Mouse (Mus musculus) left cerebral cortex, adult 8-10 months (tissue): ENCODE data around the gene Slc15a3. TPM values are rescaled to one million over a fixed set of nuclear protein-coding genes. Genes with fewer than 3 reads are reported as not detected.

ENCODE experiments used
- DNase-seq, 2 experiments: peaks; one replicate each; pipeline ENCODE4 v3.0.0; 2022; ENCODE audit warnings: low spot score in 2 of 2
- total RNA-seq, 4 experiments: library from RNA; stranded (reverse); gene quantifications; 2 replicates each; pipeline ENCODE4 v1.2.4; 2022

Gene Slc15a3
- total RNA-seq, 4 experiments from 2014 or later: 1.2 to 11.7 (median 3.9) TPM

DNA sequence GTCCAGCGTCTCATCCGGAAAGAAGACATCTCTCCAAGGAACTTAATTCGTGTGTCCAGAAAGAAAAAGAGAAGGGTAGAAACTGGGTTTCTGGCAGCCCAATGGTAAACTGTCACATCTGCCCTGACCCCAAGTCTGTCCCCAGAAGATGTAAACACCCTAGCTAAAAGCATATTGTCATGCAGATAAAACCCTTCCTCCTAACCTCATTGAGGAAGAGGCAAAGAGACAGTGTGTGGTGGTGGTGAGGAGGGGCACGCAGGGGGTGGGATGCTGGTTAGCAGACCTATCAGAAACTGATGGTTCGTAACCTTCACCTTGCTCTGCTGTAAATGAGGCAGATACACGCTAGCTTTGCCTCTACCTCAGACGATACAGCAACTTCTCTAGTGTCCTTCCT, 18.2 kb upstream of the Slc15a3 start:
- no peak for DNase-seq

DNA sequence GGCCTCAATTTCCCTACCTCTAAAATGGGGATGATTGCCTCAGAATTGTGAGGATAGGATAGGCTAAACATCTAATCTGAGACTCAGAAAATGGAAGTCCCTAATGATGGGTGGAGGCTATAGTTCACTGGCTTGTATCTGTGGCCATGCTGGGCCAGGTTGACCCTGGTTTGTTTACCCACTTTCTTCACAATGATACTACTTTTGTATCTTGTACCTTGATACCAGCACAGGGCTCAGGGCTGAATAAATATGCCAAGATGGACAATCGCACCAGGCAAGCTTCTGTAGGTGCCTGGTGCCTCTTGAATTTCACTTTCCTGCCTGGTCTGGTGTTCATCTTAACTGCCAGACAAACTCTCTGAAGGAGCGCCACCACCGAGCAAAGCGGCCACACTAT, 17.0 kb upstream of the Slc15a3 start:
- DNase-seq: no peak

DNA sequence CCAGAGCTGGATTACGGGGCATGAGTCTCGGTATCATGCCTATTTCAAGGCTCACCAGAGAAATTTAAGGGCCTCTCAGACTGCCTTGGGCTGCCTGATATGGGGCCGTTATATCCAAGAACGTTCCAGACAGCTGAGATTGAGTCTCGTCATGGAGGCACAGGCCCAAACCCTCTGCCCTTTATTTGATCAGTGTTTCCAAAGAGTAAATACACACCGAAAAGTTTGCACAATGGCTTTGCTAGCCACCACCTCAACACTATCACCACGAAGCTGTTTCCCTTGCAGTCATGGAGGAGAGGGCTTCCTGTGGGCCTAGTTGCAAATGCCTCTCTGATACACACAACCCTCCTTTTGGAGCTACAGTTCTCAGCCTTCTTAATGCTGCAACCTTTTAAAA, 15.5 kb upstream of the Slc15a3 start:
- DNase-seq: no peak

DNA sequence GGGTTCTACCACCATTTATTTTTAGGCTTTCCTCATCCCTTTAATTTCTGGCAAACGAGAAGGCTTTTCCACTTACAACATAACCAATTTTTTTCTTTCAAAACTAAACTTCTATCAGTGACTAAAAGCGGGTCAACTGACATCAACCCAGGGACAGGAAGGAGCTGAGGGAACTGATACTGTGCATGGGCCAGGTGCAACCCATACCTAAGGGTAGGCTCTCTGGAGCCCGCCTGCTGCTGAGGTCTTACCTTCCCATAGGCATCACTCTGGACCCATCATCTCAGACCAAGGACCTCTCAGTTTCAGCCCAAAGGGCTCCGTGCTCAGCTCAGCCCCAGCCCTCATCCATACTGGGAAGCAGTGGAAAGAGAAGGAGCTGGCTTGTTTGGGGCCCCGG, 11.2 kb upstream of the Slc15a3 start:
- DNase-seq: no peak

DNA sequence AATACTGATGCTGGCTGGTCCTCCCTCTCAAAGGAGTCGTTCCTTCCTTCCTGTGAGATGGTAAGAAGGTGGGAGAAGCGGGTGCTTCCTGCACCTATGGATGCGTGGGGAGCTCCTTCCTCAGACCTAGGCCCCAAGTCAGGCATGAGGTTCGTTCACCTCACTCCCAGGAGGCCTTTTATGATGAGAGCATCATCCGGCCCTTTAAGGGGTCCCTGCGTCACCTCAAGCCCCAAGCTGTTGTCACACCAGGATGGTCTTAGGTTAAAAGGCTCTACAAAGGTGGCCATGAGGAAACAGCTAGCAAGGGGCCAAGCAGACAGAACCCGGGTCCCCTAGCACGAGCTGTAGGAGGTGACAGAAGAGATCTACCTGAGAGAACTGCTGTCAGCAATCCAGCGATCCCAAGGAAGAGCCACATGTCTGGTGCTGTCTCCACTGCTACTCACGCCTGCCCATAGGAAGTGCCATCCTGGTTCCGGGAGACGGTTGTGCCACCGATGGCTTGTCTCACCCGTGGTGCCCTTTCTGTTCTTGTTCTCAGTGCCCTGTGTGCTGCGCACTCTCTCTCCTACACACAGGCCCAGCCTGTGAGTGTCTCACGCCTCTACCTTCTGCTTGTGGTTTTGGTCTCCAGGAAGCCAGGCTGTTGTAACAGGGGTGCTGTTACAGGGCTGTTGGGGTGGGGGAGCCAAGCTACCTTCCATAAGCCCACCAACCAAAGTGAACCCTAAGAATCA, 9.9 kb upstream of the Slc15a3 start, which contains the start of gene Cd6:
TSS of gene Cd6 (minus strand) at position 623 of the 740 bp plus-strand sequence.
- no peak for DNase-seq

DNA sequence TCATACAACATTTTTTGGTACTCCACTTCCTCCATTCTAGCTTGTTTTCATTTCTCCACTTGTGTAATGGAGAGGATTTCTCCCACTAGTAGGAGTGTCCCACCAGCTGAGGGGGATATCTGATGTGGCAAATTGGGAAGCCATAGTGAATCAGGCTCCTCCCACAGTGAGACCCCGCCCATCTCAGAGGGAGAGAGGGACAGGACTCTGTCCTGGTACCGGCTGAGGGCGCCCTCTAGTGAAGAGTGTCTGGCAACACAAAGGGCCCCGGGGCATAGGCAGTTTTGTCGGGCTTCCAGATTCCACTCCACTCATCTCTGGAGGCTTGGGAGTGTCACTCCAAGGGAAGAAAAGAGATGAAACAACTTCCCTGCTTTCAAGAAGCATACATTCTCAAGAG, 8.1 kb upstream of the Slc15a3 start:
- no peak for DNase-seq

GRCm38 (mm10) chr19:10832030-10832429, 7.5 kb upstream of the Slc15a3 start:
- no peak for DNase-seq

- no peak for DNase-seq
Measured at GRCm38 (mm10) chr19:10833611-10834010, 5.9 kb upstream of the Slc15a3 start.

- no peak for DNase-seq
Measured at GRCm38 (mm10) chr19:10835671-10836070, 3.9 kb upstream of the Slc15a3 start.

DNA sequence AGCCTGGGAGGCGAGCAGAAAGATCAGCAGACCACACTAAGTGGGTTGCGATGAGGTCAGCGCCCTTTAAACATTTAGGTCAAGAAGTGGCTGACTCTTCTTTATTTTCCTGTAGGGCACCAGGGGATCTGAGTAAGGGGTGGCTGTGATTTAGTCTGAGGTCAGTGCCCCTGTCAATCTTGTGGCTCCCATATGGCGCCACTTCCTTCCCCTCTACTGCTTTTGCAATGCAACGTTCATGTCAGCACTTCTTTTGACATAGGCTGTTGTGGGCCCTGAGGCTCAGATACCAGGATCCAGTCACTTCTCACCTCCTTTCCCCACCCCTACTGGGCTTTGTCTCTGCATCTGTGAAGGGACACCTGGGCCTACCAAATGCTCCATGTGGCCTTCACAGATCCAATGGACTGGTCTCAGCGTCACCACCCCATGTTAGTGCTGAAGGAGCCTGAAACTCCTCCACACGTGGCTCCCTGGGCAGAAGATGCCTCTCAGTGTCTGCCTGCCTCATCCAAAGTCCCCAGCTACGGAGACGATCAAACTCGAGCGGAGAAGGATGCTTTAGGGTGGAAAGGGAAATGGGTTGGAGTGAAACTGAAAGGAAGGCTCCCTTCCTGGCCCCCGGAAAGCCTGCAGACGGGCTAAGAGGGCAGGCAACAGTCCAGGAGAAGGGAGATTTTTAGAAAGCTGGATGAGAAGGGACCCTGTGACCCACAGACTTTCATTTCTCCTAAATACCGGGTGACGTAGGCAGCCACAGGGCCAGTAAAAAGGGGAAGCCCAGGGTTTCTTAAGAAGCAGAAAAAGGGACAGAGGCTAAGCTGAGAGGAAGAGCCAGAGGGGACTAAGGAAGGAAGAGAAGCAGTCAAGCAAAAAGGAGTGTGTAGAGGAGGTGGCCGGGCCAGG, 2.4 kb downstream of the Slc15a3 start:
- no peak for DNase-seq

DNA sequence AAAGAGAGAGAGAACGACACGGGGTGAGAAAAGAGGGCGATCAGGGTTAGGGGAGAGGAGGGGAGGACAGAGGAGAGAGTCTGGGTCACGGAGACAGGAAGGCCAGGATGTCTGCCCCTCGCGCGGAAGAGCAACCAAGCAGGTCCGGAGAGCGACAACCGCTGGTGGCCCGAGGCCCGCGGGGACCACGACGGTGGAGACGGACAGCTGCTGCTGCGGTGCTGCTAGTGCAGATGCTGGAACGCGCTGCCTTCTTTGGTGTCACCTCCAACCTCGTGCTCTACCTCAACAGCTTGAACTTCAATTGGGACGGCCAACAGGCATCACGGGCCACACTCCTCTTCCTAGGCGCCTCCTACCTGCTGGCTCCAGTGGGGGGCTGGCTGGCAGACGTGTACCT, 3.4 kb downstream of the Slc15a3 start:
- DNase-seq: no peak

- no peak for DNase-seq
Measured at GRCm38 (mm10) chr19:10844206-10844605, 4.7 kb downstream of the Slc15a3 start.

DNA sequence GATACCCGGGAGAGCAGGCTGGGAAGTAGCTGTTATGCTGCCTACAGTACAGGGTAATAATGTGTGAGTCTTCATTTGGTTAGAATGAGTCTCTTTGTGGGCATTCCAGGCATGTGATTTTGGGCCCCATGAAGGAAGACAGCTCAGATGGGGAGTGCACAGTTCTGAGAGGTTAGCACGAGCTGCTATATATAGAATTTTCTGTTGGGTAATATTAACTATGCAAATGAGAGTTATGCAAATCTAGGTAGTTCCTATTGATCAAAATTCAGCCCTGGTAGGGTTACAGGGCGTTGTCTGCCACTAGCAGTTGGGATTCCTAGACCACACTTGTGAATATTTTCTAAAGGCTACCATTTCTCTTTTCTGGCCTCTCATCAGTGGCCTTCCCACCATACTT, 5.9 kb downstream of the Slc15a3 start:
- no peak for DNase-seq

- no peak for DNase-seq
Measured at GRCm38 (mm10) chr19:10846150-10846549, 6.6 kb downstream of the Slc15a3 start.

- DNase-seq: no peak
Measured at GRCm38 (mm10) chr19:10847311-10848087, 8.0 kb downstream of the Slc15a3 start.

DNA sequence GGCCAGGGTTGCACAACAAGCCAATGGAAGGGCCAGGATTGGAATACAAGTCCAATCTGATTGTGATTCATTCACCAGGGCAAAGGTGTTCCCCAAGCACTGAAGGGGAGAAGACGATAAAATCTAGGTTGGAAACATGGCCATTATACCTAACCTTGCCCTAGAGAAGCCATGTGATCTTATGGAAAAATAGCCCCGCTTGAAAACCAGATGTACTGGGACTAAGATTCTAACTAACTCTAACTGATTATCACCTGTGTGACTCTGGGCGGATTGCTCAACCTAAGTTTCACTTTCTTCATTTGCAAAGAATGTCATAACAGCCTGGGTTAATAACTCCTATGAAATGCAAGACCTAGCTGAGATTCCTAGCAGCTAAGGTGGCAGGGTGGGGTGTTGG, 15.9 kb downstream of the Slc15a3 start:
- DNase-seq: no peak

DNA sequence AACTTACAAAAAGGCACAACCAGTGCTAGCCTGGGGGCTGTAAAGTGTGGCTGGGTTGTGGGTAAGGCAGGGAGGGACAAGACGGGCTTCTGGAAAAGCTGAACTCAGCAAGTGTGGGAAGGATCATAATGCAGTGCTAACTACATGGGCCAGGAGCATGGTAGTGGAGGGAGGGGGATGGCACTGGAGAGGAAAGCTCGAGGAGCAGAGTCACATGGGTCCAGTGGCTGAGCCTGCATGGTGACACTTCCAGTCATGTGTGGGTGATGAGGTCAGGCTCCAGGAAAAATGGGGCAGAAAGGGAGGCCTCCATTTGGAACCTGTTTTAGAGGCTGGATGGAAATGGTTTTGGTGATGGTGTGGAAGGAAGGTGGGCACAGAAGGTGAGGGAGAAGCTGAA, 17.0 kb downstream of the Slc15a3 start:
- DNase-seq: no peak

GRCm38 (mm10) chr19:10860072-10860497, 20.6 kb downstream of the Slc15a3 start:
- DNase-seq: no peak

GRCm38 (mm10) chr19:10866351-10866750, 26.8 kb downstream of the Slc15a3 start:
- no peak for DNase-seq

GRCm38 (mm10) chr19:10867946-10868622, 28.6 kb downstream of the Slc15a3 start:
- DNase-seq: no peak

DNA sequence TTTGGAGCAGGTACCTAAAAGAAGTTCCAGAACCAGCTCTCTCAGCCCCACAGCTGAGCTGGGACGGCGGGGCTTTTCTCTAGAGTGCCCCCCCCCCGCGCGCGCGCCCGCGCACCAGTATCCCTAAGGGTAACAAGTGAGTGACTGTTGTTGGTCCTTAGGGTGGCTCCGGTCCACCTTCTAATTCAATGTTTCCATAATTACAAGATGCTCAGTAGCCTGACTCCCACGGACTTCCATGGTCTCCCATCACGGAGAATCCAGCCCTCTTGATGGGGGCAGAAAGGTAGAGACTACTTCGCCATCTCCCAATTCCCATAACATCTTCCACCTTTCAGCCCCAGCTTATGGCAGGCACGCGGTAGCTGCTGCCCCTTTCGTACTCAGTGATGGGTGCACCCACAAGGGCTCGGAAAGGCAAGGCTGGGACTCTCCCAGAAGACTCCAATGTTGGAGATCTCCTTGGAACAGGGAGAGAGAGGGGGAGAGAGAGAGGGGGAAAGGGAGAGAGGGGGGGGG, 29.2 kb downstream of the Slc15a3 start:
- no peak for DNase-seq
